ENCODE assay signal across 9 mouse cellular contexts in the genomic region with DNA sequence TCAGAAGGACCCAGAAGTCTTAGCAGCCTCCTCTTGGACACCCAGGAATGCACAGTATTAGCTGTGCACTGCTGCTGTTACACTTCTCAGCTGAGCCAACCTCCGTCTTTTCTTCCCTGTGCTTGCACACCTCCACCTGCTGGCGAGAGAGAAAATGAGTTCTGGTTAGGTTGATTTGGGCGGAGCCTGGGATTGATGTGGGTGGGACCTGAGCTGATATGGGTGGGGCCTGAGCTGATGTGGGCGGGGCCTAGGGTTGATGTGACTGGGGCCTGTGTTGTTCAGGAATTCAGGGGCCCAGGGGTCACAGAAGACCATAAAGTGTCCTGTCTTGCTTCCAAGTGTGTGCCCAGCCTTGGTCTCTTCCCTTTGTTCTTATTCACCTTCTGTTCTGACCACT.
DNase-seq lines count a peak whose midpoint lies in the region; ATAC-seq and TF ChIP-seq lines count a peak whose summit lies in the region.
"Had no signal": no experiment of that assay in that cellular context is flagged by ENCODE, and none has a peak within 500 bp of the region (broad histone marks: within the 10 kb centered on the region; RNA-seq: fewer than 3 reads in every experiment).

No protein-coding gene starts in this region.

- H3K4me1 ChIP-seq in E14TG2a.4 (replicated peaks; ENCODE audit: low read depth, low read length), result no peaks in the 10 kb centered on the region
- H3K4me1 ChIP-seq in forebrain, embryonic 12.5 days, result no peaks in the 10 kb centered on the region

- no peaks in the 10 kb centered on the region for H3K9me3 ChIP-seq in E14TG2a.4 (ENCODE audit: low read length)
- no peaks in the 10 kb centered on the region for H3K9me3 ChIP-seq in forebrain, embryonic 12.5 days

- H3K9ac ChIP-seq in forebrain, embryonic 12.5 days, result no peak overlapping the region

- H3K4me3 ChIP-seq in E14TG2a.4 (replicated peaks; ENCODE audit: low read length), result no peak overlapping the region
- no peak overlapping the region for H3K4me3 ChIP-seq in forebrain, embryonic 12.5 days (replicated peaks)

- TF ChIP-seq CTCF in E14TG2a.4 (conservative IDR thresholded peaks at IDR 0.05; ENCODE audit: low read length), result peak; percentile 55

- H3K27ac ChIP-seq in forebrain, embryonic 12.5 days, result no peak overlapping the region
- H3K27ac ChIP-seq: macrophage had no signal

- intact Hi-C loops in left cerebral cortex, postnatal 14 days (cut with DNase I), result no loop called here

- H3K27me3 ChIP-seq in E14TG2a.4 (ENCODE audit: insufficient read depth, low read length), result peaks cover 5% of the 10 kb centered on the region; the same call in 1 of the 2 replicates
- 0 out of 2 replicates have a peak, but pooled peaks cover under 1% of the 10 kb centered on the region for H3K27me3 ChIP-seq in forebrain, embryonic 12.5 days

- no peak overlapping the region for H3K4me2 ChIP-seq in forebrain, embryonic 12.5 days

- 66% methylated on average over 4 of the region's 4 CpGs for WGBS in forebrain, embryonic 12.5 days

- ATAC-seq in cerebellum, adult (ENCODE audit: insufficient number of reproducible peaks, low FRiP score, low TSS enrichment), result no peak
- ATAC-seq in hematopoietic stem cell, adult 5-6 weeks (replicated peaks in 1 of 2; ENCODE audit: insufficient read depth in 1 of 2, low FRiP score in 2 of 2, low TSS enrichment in 1 of 2, low read depth in 1 of 2, poor library complexity in 2 of 2, severe bottlenecking in 2 of 2), result peak; percentile 32 to 50; a peak in 2 of 4 replicates
- no peak for ATAC-seq in forebrain, embryonic 12.5 days (ENCODE audit: low FRiP score)

- no peaks in the 10 kb centered on the region for H3K36me3 ChIP-seq in E14TG2a.4 (ENCODE audit: insufficient read depth, low read length)
- H3K36me3 ChIP-seq in forebrain, embryonic 12.5 days (replicated peaks), result no peaks in the 10 kb centered on the region

- DNase-seq in cerebellum, postnatal 10 days, result peak; percentile 51 to 63
- DNase-seq in left cerebral cortex, postnatal 14 days (ENCODE audit: low spot score in 2 of 2), result peak; percentile 31 to 41
- no peak for DNase-seq in left cerebral cortex, adult 18-20 months (ENCODE audit: low spot score in 2 of 2)
- no peak for DNase-seq in thymus, postnatal 14 days

Comparison
In these comparisons a context has a peak if more than half of its experiments do, and no peak if none do; other contexts are left out.
1. DNase-seq: peak in cerebellum, postnatal 10 days (2 of 2) and left cerebral cortex, postnatal 14 days (2 of 2); none in left cerebral cortex, adult 18-20 months (0 of 2) and thymus, postnatal 14 days (single experiment).
2. ATAC-seq: peak in hematopoietic stem cell, adult 5-6 weeks (2 of 2); none in cerebellum, adult (single experiment) and forebrain, embryonic 12.5 days (single experiment).